Mouse (Mus musculus) bone marrow macrophage, adult 2 months (primary cell): Measurements from ENCODE around the gene Prkn.

Experiments used
- CTCF ChIP-seq: IDR thresholded peaks from 2 replicates; pipeline ENCODE4 v1.5.1; 2012; ENCODE audit warnings: low read depth, mild to moderate bottlenecking, low read length, moderate library complexity
- POLR2A ChIP-seq: IDR thresholded peaks from 2 replicates; pipeline ENCODE4 v1.6.1; 2012; ENCODE audit warnings: mild to moderate bottlenecking, low read depth, low read length, borderline replicate concordance

GRCm38 (mm10) chr17:12094827-12095590 lies 1254.8 kb downstream of the Prkn start:
- TF ChIP-seq CTCF (no peak), POLR2A (no peak)
